Mouse (Mus musculus): ENCODE measurements around the gene Btbd9. TPM values are rescaled to one million over a fixed set of nuclear protein-coding genes. Genes with fewer than 3 reads are reported as not detected.

The Btbd9 gene
- polyA plus RNA-seq, 1 experiment from 2014 or later = 98.0 TPM

DNA sequence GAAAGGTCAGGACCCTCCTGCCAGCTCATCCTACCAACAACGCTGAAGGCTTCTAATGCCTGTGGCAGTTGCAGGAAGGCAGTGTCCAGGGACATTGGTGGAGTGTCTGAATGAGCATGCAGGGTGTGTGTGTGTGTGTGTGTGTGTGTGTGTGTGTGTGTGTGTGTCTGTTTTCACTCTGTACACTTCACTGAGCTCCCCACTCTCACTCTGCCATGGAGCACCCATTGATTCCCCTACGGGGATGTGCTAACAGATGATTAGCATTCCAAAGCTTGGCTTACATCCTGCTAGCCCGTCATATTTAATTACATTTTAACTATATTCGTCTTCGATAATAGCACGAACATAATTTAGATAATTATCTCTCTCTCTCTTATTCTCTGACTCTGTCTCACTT is 339.7 kb downstream of the Btbd9 start:
- no peaks in the 10 kb centered on the region for H3K9me3 ChIP-seq
- ATAC-seq (ENCODE audit: low FRiP score, low read depth) = no peak
- H3K27ac ChIP-seq (replicated peaks) = no peak overlapping the region; the same call in 1 of the 2 replicates
- H3K4me1 ChIP-seq = peaks cover 20% of the 10 kb centered on the region
- no peak overlapping the region for H3K4me3 ChIP-seq
- H3K4me2 ChIP-seq (replicated peaks) = no peak overlapping the region
- WGBS = 59% methylated on average over 6 of the region's 6 CpGs
- no peaks in the 10 kb centered on the region for H3K36me3 ChIP-seq
- no peak overlapping the region for H3K9ac ChIP-seq (replicated peaks)
- H3K27me3 ChIP-seq = no peaks in the 10 kb centered on the region

- H3K4me1 ChIP-seq = peaks cover 13% of the 10 kb centered on the region
- ATAC-seq (ENCODE audit: low FRiP score, low read depth) = no peak
- no peak overlapping the region for H3K27ac ChIP-seq (replicated peaks)
- 82% methylated on average over 4 of the region's 4 CpGs for WGBS
- no peak overlapping the region for H3K4me2 ChIP-seq (replicated peaks)
- no peak overlapping the region for H3K9ac ChIP-seq (replicated peaks)
- H3K9me3 ChIP-seq = no peaks in the 10 kb centered on the region
- no peaks in the 10 kb centered on the region for H3K36me3 ChIP-seq
- H3K4me3 ChIP-seq = no peak overlapping the region
- H3K27me3 ChIP-seq = no peaks in the 10 kb centered on the region
Observed at GRCm38 (mm10) chr17:30235380-30235779, 340.9 kb downstream of the Btbd9 start.

GRCm38 (mm10) chr17:30232698-30233097 is 343.6 kb downstream of the Btbd9 start:
- Histone ChIP-seq H3K27ac (replicated peaks) (0 out of 2 replicates have a peak overlapping the region, but pooled peaks have one; percentile 4), H3K4me1 (peaks cover 13% of the 10 kb centered on the region), H3K27me3 (no peaks in the 10 kb centered on the region), H3K4me2 (replicated peaks) (no peak overlapping the region), H3K4me3 (no peak overlapping the region), H3K9me3 (no peaks in the 10 kb centered on the region), H3K9ac (replicated peaks) (no peak overlapping the region), H3K36me3 (no peaks in the 10 kb centered on the region)
- 40% methylated on average over 4 of the region's 4 CpGs for WGBS
- ATAC-seq (ENCODE audit: low FRiP score, low read depth) = no peak

GRCm38 (mm10) chr17:30231483-30231882 is 344.8 kb downstream of the Btbd9 start:
- Histone ChIP-seq H3K9ac (replicated peaks) (no peak overlapping the region), H3K27ac (replicated peaks) (no peak overlapping the region), H3K4me1 (peaks cover 5% of the 10 kb centered on the region), H3K9me3 (no peaks in the 10 kb centered on the region), H3K36me3 (no peaks in the 10 kb centered on the region), H3K4me3 (no peak overlapping the region), H3K27me3 (no peaks in the 10 kb centered on the region; the same call in 1 of the 2 replicates), H3K4me2 (replicated peaks) (no peak overlapping the region)
- 96% methylated on average over 1 of the region's 1 CpGs for WGBS
- no peak for ATAC-seq (ENCODE audit: low FRiP score, low read depth)

- H3K4me2 ChIP-seq (replicated peaks) = no peak overlapping the region
- no peak overlapping the region for H3K27ac ChIP-seq (replicated peaks)
- H3K9ac ChIP-seq (replicated peaks) = no peak overlapping the region
- H3K9me3 ChIP-seq = no peaks in the 10 kb centered on the region
- no peaks in the 10 kb centered on the region for H3K36me3 ChIP-seq
- ATAC-seq (ENCODE audit: low FRiP score, low read depth) = no peak
- 85% methylated on average over 4 of the region's 4 CpGs for WGBS
- H3K27me3 ChIP-seq = no peaks in the 10 kb centered on the region; the same call in 1 of the 2 replicates
- H3K4me3 ChIP-seq = no peak overlapping the region
- H3K4me1 ChIP-seq = peaks cover 6% of the 10 kb centered on the region
Observed at GRCm38 (mm10) chr17:30230428-30230827, 345.9 kb downstream of the Btbd9 start.

- WGBS = 93% methylated on average over 10 of the region's 10 CpGs
Observed at GRCm38 (mm10) chr17:30228439-30229215, 347.7 kb downstream of the Btbd9 start.

DNA sequence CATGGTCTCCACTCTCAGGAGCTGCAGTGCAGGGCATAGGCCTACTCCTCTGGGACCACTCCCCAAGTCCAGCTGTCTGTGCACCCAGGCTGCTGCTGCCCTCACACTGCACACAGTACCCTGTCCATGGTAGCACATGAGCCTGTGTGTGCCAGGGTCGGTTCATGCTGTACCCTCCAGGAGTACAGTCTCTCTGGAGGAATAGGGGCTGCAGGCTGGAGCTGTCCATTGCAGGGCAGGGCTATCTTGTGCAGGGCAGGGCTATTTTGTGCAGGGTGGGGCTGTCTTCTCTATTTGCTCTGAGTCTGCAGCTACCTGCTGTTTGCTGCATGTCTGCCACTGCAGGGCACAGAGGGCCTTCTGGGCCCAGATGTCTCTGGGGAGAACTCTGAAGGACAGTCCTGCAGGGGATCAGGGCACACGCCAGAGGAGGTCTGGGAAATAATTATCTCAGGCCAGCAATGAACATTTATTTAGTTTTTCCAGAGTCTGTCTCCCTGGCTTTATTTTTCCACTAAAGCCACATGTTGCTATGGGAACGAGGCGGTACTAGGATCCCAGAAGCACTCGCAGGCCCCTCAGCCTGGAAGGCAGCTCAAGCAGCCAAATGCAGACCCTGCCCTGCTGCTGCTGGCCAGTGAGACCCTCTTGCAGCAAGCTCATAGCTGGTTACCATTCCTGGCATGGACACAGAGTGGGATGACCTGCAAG is 351.1 kb downstream of the Btbd9 start:
- Histone ChIP-seq H3K36me3 (no peaks in the 10 kb centered on the region), H3K4me2 (replicated peaks) (no peak overlapping the region), H3K27me3 (no peaks in the 10 kb centered on the region; the same call in 1 of the 2 replicates), H3K4me3 (no peak overlapping the region), H3K27ac (replicated peaks) (peak overlapping the region; percentile 27), H3K9ac (replicated peaks) (no peak overlapping the region), H3K4me1 (peaks cover 47% of the 10 kb centered on the region), H3K9me3 (no peaks in the 10 kb centered on the region)
- WGBS = 22% methylated on average over 5 of the region's 5 CpGs
- ATAC-seq (ENCODE audit: low FRiP score, low read depth) = peak; percentile 35; the same call in 1 of the 2 replicates

More at GRCm38 (mm10) chr17:30228439-30229215, 347.7 kb downstream of the Btbd9 start:
- Histone ChIP-seq H3K4me3 (no peak overlapping the region), H3K9me3 (no peaks in the 10 kb centered on the region), H3K4me2 (replicated peaks) (no peak overlapping the region), H3K27ac (replicated peaks) (no peak overlapping the region), H3K27me3 (no peaks in the 10 kb centered on the region; the same call in 1 of the 2 replicates), H3K36me3 (no peaks in the 10 kb centered on the region), H3K9ac (replicated peaks) (no peak overlapping the region), H3K4me1 (peaks cover 24% of the 10 kb centered on the region)
- no peak for ATAC-seq (ENCODE audit: low FRiP score, low read depth)

DNA sequence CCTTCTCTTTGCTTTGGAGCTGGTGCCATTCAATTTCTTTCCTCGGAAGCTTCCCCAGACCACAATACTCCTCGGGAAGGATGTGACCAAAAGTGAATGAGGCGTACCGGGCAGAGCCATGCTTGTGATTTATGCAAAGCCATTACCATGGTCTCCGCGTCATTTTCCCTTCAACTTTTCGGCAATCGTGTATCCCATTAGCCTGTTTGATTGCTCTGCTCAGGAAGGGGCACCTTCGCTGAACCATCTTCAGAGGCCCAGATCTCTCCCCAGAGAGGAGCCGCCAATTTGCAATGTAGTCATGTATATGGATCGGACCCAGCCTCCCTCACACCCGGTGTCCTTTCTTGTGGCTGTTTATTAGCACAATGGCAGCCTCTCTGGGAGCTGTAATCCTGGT is 353.5 kb downstream of the Btbd9 start:
- Histone ChIP-seq H3K9ac (replicated peaks) (no peak overlapping the region), H3K27ac (replicated peaks) (peak overlapping the region; percentile 7; the same call in 1 of the 2 replicates), H3K4me1 (peaks cover 47% of the 10 kb centered on the region), H3K9me3 (no peaks in the 10 kb centered on the region), H3K27me3 (no peaks in the 10 kb centered on the region; the same call in 1 of the 2 replicates), H3K4me2 (replicated peaks) (0 out of 2 replicates have a peak overlapping the region, but pooled peaks have one; percentile 8), H3K4me3 (no peak overlapping the region), H3K36me3 (peaks cover 9% of the 10 kb centered on the region; the same call in 1 of the 2 replicates)
- WGBS = 46% methylated on average over 12 of the region's 12 CpGs
- ATAC-seq (ENCODE audit: low FRiP score, low read depth) = no peak

- Histone ChIP-seq H3K27me3 (no peaks in the 10 kb centered on the region; the same call in 1 of the 2 replicates), H3K4me1 (peaks cover 47% of the 10 kb centered on the region), H3K9me3 (no peaks in the 10 kb centered on the region), H3K27ac (replicated peaks) (peak overlapping the region; percentile 7; the same call in 1 of the 2 replicates), H3K36me3 (peaks cover 10% of the 10 kb centered on the region; the same call in 1 of the 2 replicates), H3K9ac (replicated peaks) (no peak overlapping the region), H3K4me3 (no peak overlapping the region), H3K4me2 (replicated peaks) (no peak overlapping the region)
- 75% methylated on average over 11 of the region's 11 CpGs for WGBS
- ATAC-seq (ENCODE audit: low FRiP score, low read depth) = no peak
Observed at GRCm38 (mm10) chr17:30222361-30222760, 353.9 kb downstream of the Btbd9 start.

DNA sequence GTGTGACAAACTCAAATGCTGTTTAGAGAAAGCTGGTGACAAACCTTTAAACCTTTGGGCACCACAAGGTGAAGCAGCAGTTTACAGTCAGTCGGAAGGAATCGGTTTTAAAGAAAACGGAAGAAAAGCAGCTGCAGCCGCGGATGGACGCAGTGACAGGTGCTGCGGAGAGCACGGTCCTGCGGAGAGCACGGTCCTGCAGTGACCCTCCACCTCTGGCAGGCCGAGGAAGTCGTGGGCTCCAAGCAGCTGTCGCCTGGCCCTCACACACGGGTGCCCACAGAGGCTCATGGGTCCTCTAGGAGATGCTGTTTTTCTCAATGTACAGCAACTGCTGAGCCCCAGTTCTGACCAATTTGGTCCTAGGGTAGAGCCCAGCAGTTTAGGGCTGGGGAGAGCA is 354.6 kb downstream of the Btbd9 start:
- Histone ChIP-seq H3K27me3 (no peaks in the 10 kb centered on the region), H3K27ac (replicated peaks) (no peak overlapping the region), H3K4me2 (replicated peaks) (no peak overlapping the region), H3K4me1 (peaks cover 47% of the 10 kb centered on the region), H3K36me3 (peaks cover 10% of the 10 kb centered on the region; the same call in 1 of the 2 replicates), H3K9ac (replicated peaks) (no peak overlapping the region), H3K9me3 (no peaks in the 10 kb centered on the region), H3K4me3 (no peak overlapping the region)
- 71% methylated on average over 14 of the region's 14 CpGs for WGBS
- no peak for ATAC-seq (ENCODE audit: low FRiP score, low read depth)

DNA sequence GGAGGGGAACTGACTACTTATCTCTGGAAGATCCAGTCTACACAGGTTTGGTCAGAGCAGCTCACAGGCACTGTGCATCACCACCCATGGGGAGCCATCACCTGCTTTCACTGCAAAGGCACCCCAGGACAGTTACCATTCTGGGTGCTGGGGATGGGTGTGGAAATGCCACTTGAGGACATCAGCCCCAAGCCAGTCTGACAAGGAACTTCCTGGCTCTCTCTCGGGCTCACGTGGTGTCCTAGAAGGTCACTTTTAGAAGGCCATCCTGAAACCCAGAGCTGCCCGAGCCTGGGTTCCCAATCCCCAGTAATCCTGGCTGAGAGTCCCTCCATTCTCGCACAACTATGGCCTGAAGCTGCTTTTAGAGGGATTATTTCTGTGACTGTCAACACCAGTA is 360.5 kb downstream of the Btbd9 start:
- Histone ChIP-seq H3K4me1 (peaks cover 3% of the 10 kb centered on the region; the same call in 1 of the 2 replicates), H3K9me3 (no peaks in the 10 kb centered on the region), H3K27me3 (no peaks in the 10 kb centered on the region), H3K4me3 (no peak overlapping the region), H3K4me2 (replicated peaks) (no peak overlapping the region), H3K36me3 (peaks cover 15% of the 10 kb centered on the region), H3K27ac (replicated peaks) (0 out of 2 replicates have a peak overlapping the region, but pooled peaks have one; percentile 52), H3K9ac (replicated peaks) (no peak overlapping the region)
- ATAC-seq (ENCODE audit: low FRiP score, low read depth) = no peak
- 65% methylated on average over 4 of the region's 4 CpGs for WGBS

- Histone ChIP-seq H3K9me3 (no peaks in the 10 kb centered on the region), H3K4me1 (0 out of 2 replicates have a peak, but pooled peaks cover 3% of the 10 kb centered on the region), H3K27ac (replicated peaks) (no peak overlapping the region), H3K4me3 (no peak overlapping the region), H3K27me3 (no peaks in the 10 kb centered on the region), H3K36me3 (peaks cover 26% of the 10 kb centered on the region), H3K9ac (replicated peaks) (no peak overlapping the region), H3K4me2 (replicated peaks) (no peak overlapping the region)
- 89% methylated on average over 6 of the region's 6 CpGs for WGBS
- no peak for ATAC-seq (ENCODE audit: low FRiP score, low read depth)
Observed at GRCm38 (mm10) chr17:30214393-30214792, 361.9 kb downstream of the Btbd9 start.

Measured in midbrain, embryonic 12.5 days (tissue).